Mouse (Mus musculus) ES-E14 (cell line): ENCODE data around the gene Fam241a.

Experiments used
- CHD2 ChIP-seq: IDR thresholded peaks from 2 replicates; pipeline ENCODE4 v1.6.1; 2014; ENCODE audit warnings: mild to moderate bottlenecking, low read depth, low read length, inconsistent platforms
- HCFC1 ChIP-seq: IDR thresholded peaks from 2 replicates; pipeline ENCODE4 v1.6.1; 2012; ENCODE audit warnings: low read length, inconsistent platforms, borderline replicate concordance; ENCODE audit not compliant: insufficient read depth
- MAFK ChIP-seq: IDR thresholded peaks from 2 replicates; pipeline ENCODE4 v1.6.1; 2014; ENCODE audit warnings: mild to moderate bottlenecking, low read depth, low read length, inconsistent platforms; ENCODE audit not compliant: insufficient read depth
- ZC3H11A ChIP-seq: IDR thresholded peaks from 2 replicates; pipeline ENCODE4 v1.6.1; 2012; ENCODE audit warnings: low read depth, mild to moderate bottlenecking, inconsistent platforms, low read length, borderline replicate concordance
- ZNF384 ChIP-seq: IDR thresholded peaks from 2 replicates; pipeline ENCODE4 v1.6.1; 2012; ENCODE audit warnings: low read depth, low read length, inconsistent platforms

- TF ChIP-seq CHD2 = no peak
- TF ChIP-seq HCFC1 = no peak
- no peak for TF ChIP-seq ZC3H11A
- TF ChIP-seq ZNF384 = no peak
- no peak for TF ChIP-seq MAFK
Observed at GRCm38 (mm10) chr3:127831079-127831478, 65.0 kb downstream of the Fam241a start.
